Mouse (Mus musculus): ENCODE measurements around the gene Il31. TPM values are rescaled to one million over a fixed set of nuclear protein-coding genes. Genes with fewer than 3 reads are reported as not detected.

The Il31 gene
- total RNA-seq, 2 experiments from 2014 or later = not detected

- ATAC-seq (replicated peaks; ENCODE audit: low FRiP score, low TSS enrichment, poor library complexity, severe bottlenecking) = no peak
These were observed 646 bp upstream of the Il31 start for GRCm38 (mm10) chr5:123489935-123490334.

GRCm38 (mm10) chr5:123487659-123488395 lies 1.5 kb downstream of the Il31 start:
- ATAC-seq (replicated peaks; ENCODE audit: low FRiP score, low TSS enrichment, poor library complexity, severe bottlenecking) = no peak

GRCm38 (mm10) chr5:123473817-123474216 lies 15.5 kb downstream of the Il31 start:
- no peak for ATAC-seq (replicated peaks; ENCODE audit: low FRiP score, low TSS enrichment, poor library complexity, severe bottlenecking)

GRCm38 (mm10) chr5:123470784-123471400 lies 18.4 kb downstream of the Il31 start:
- ATAC-seq (replicated peaks; ENCODE audit: low FRiP score, low TSS enrichment, poor library complexity, severe bottlenecking) = no peak

GRCm38 (mm10) chr5:123464638-123465037 lies 24.7 kb downstream of the Il31 start:
- ATAC-seq (replicated peaks; ENCODE audit: low FRiP score, low TSS enrichment, poor library complexity, severe bottlenecking) = no peak

- ATAC-seq (replicated peaks; ENCODE audit: low FRiP score, low TSS enrichment, poor library complexity, severe bottlenecking) = no peak
These were observed 27.9 kb downstream of the Il31 start for GRCm38 (mm10) chr5:123461420-123461819.

- ATAC-seq (replicated peaks; ENCODE audit: low FRiP score, low TSS enrichment, poor library complexity, severe bottlenecking) = no peak
These were observed 37.4 kb downstream of the Il31 start for GRCm38 (mm10) chr5:123451886-123452285.

GRCm38 (mm10) chr5:123444849-123445334 lies 44.4 kb downstream of the Il31 start:
- no peak for ATAC-seq (replicated peaks; ENCODE audit: low FRiP score, low TSS enrichment, poor library complexity, severe bottlenecking)

GRCm38 (mm10) chr5:123444069-123444468 lies 45.2 kb downstream of the Il31 start:
- peak; percentile 47; the same call in 1 of the 2 replicates for ATAC-seq (replicated peaks; ENCODE audit: low FRiP score, low TSS enrichment, poor library complexity, severe bottlenecking)

- ATAC-seq (replicated peaks; ENCODE audit: low FRiP score, low TSS enrichment, poor library complexity, severe bottlenecking) = no peak
These were observed 47.0 kb downstream of the Il31 start for GRCm38 (mm10) chr5:123442283-123442682.

GRCm38 (mm10) chr5:123440664-123441063 lies 48.6 kb downstream of the Il31 start:
- no peak for ATAC-seq (replicated peaks; ENCODE audit: low FRiP score, low TSS enrichment, poor library complexity, severe bottlenecking)

- no peak for ATAC-seq (replicated peaks; ENCODE audit: low FRiP score, low TSS enrichment, poor library complexity, severe bottlenecking)
These were observed 49.3 kb downstream of the Il31 start for GRCm38 (mm10) chr5:123439941-123440340.

GRCm38 (mm10) chr5:123439312-123439711 lies 50.0 kb downstream of the Il31 start:
- ATAC-seq (replicated peaks; ENCODE audit: low FRiP score, low TSS enrichment, poor library complexity, severe bottlenecking) = no peak

- ATAC-seq (replicated peaks; ENCODE audit: low FRiP score, low TSS enrichment, poor library complexity, severe bottlenecking) = no peak
These were observed 50.9 kb downstream of the Il31 start for GRCm38 (mm10) chr5:123438381-123438780.

- 0 out of 2 replicates have a peak, but pooled peaks have one; percentile 65 for ATAC-seq (replicated peaks; ENCODE audit: low FRiP score, low TSS enrichment, poor library complexity, severe bottlenecking)
These were observed 52.5 kb downstream of the Il31 start for GRCm38 (mm10) chr5:123436780-123437175.

- no peak for ATAC-seq (replicated peaks; ENCODE audit: low FRiP score, low TSS enrichment, poor library complexity, severe bottlenecking)
These were observed 53.1 kb downstream of the Il31 start for GRCm38 (mm10) chr5:123436071-123436779.

GRCm38 (mm10) chr5:123432305-123432874 lies 56.9 kb downstream of the Il31 start:
- ATAC-seq (replicated peaks; ENCODE audit: low FRiP score, low TSS enrichment, poor library complexity, severe bottlenecking) = no peak

GRCm38 (mm10) chr5:123431524-123432304 lies 57.6 kb downstream of the Il31 start:
- ATAC-seq (replicated peaks; ENCODE audit: low FRiP score, low TSS enrichment, poor library complexity, severe bottlenecking) = no peak
